Mouse (Mus musculus): Measurements from ENCODE around the gene Fbxo39. TPM values are rescaled to one million over a fixed set of nuclear protein-coding genes. Genes with fewer than 3 reads are reported as not detected.

The Fbxo39 gene
- polyA plus RNA-seq, 2 experiments: not detected

DNA sequence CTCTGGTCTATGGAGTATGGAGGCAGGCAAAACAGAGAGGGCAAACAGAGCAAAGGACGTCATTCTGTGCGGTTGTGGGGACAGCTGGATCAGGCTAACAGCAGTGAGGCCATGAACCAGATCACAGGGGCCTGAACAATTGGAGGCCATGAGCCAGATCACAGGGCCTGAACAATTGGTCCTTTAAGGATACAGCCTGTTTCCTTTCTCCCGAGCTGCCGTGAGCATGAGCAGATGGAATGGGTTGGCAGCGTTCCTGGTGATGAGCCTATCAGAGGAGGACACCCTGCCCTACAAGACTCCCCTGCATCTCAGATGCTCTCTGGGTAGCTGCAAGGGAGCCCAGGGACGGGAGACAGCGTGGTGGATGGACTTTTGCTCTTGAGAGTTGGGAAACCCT, 12.0 kb upstream of the Fbxo39 start:
- Histone ChIP-seq H3K4me3 (replicated peaks; ENCODE audit: low read length) (no peak overlapping the region), H3K9ac (ENCODE audit: low read depth, low read length, severe bottlenecking) (no peak overlapping the region), H3K27me3 (ENCODE audit: control insufficient read depth, insufficient read depth, low read length) (no peaks in the 10 kb centered on the region), H3K36me3 (ENCODE audit: control insufficient read depth, insufficient read depth, low read length) (no peaks in the 10 kb centered on the region), H3K9me3 (ENCODE audit: control insufficient read depth, low read length) (no peaks in the 10 kb centered on the region), H3K27ac (replicated peaks; ENCODE audit: low read depth, low read length) (no peak overlapping the region), H3K4me2 (replicated peaks; ENCODE audit: low read depth, low read length, severe bottlenecking) (no peak overlapping the region), H3K4me1 (ENCODE audit: control insufficient read depth, insufficient read depth, low read length) (no peaks in the 10 kb centered on the region)
- TF ChIP-seq POLR2A (IDR thresholded peaks at IDR 0.05; ENCODE audit: borderline replicate concordance, extremely low read depth, insufficient read depth, insufficient read length): no peak
- no peak for ATAC-seq (ENCODE audit: low FRiP score, low read depth)
- WGBS: 81% methylated on average over 7 of the region's 7 CpGs
- no peak for DNase-seq (ENCODE audit: low spot score)

DNA sequence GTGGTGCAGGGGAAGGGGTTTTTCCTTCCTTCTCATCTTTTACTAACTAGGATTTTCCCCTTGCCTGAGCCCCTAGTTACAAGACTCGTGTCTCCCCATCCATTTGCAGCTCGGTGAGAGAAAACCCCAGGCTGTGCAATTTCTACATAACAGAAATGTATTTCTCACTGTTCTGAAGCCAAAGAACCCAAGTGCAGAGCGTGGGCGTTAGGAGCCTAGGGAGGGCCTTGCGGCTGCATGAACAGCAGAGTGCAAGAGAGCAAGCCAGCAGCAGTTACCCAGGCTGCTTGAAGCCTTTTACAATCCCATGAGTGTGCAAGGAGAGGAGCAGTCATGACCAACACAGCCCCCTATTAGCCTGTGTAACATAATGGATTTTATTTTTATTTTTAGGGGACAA, 6.8 kb upstream of the Fbxo39 start:
- 83% methylated on average over 5 of the region's 5 CpGs for WGBS
- no peak overlapping the region for H3K4me3 ChIP-seq (replicated peaks; ENCODE audit: low read length)
- no peaks in the 10 kb centered on the region for H3K27me3 ChIP-seq (ENCODE audit: control insufficient read depth, insufficient read depth, low read length)
- ATAC-seq (ENCODE audit: low FRiP score, low read depth) (no peak), DNase-seq (ENCODE audit: low spot score) (no peak)
- H3K4me2 ChIP-seq (replicated peaks; ENCODE audit: low read depth, low read length, severe bottlenecking): no peak overlapping the region
- no peak for TF ChIP-seq POLR2A (IDR thresholded peaks at IDR 0.05; ENCODE audit: borderline replicate concordance, extremely low read depth, insufficient read depth, insufficient read length)
- H3K9ac ChIP-seq (ENCODE audit: low read depth, low read length, severe bottlenecking): no peak overlapping the region
- no peaks in the 10 kb centered on the region for H3K4me1 ChIP-seq (ENCODE audit: control insufficient read depth, insufficient read depth, low read length)
- no peak overlapping the region for H3K27ac ChIP-seq (replicated peaks; ENCODE audit: low read depth, low read length)
- H3K9me3 ChIP-seq (ENCODE audit: control insufficient read depth, low read length): no peaks in the 10 kb centered on the region
- H3K36me3 ChIP-seq (ENCODE audit: control insufficient read depth, insufficient read depth, low read length): no peaks in the 10 kb centered on the region

DNA sequence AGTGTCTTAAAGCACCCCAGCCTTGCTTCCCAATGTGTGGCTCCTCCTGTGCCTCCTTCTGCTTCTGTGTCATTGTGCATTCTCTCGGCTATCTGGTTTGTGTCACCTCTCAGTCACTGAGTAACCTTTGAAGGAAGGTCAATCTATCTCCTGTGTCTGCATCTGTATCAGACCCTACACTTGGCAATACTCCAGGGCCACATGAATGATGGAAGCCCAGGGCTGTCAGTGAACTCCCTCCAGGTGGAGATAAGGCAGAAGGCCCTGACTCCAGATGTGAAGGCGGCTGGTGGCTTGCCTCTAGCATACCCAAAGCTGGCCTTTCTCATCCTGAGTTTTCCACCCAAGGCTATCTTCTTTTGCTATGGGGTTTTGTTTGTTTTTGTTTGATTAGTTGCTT, 5.3 kb upstream of the Fbxo39 start:
- no peak overlapping the region for H3K27ac ChIP-seq (replicated peaks; ENCODE audit: low read depth, low read length)
- no peak for TF ChIP-seq POLR2A (IDR thresholded peaks at IDR 0.05; ENCODE audit: borderline replicate concordance, extremely low read depth, insufficient read depth, insufficient read length)
- H3K9ac ChIP-seq (ENCODE audit: low read depth, low read length, severe bottlenecking): no peak overlapping the region
- no peaks in the 10 kb centered on the region for H3K9me3 ChIP-seq (ENCODE audit: control insufficient read depth, low read length)
- H3K4me3 ChIP-seq (replicated peaks; ENCODE audit: low read length): no peak overlapping the region
- no peak for DNase-seq (ENCODE audit: low spot score)
- no peak overlapping the region for H3K4me2 ChIP-seq (replicated peaks; ENCODE audit: low read depth, low read length, severe bottlenecking)
- no peaks in the 10 kb centered on the region for H3K36me3 ChIP-seq (ENCODE audit: control insufficient read depth, insufficient read depth, low read length)
- 37% methylated on average over 2 of the region's 2 CpGs for WGBS
- H3K4me1 ChIP-seq (ENCODE audit: control insufficient read depth, insufficient read depth, low read length): no peaks in the 10 kb centered on the region
- no peak for ATAC-seq (ENCODE audit: low FRiP score, low read depth)
- peaks cover 9% of the 10 kb centered on the region for H3K27me3 ChIP-seq (ENCODE audit: control insufficient read depth, insufficient read depth, low read length)

DNA sequence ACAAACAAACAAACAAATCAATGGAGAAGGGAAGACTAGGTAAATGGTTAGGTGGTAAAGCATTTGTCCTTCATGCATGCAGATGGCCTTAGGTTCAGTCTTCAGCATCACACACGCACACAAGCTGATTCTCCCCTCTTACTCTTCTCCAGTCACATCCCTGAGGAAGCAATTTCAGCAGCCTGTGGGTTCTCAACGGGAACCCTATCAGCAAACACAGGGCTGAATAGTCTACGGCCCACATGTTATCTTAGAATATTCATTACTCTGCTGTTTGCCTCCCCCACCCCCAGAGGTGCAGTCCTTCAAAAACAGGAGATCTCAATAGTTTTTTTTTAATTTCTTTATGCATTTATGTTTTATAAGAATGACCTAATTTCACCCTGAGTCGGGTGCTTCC, 3.8 kb upstream of the Fbxo39 start:
- H3K9ac ChIP-seq (ENCODE audit: low read depth, low read length, severe bottlenecking): no peak overlapping the region
- ATAC-seq (ENCODE audit: low FRiP score, low read depth) (no peak), DNase-seq (ENCODE audit: low spot score) (no peak)
- 90% methylated on average over 4 of the region's 4 CpGs for WGBS
- no peak for TF ChIP-seq POLR2A (IDR thresholded peaks at IDR 0.05; ENCODE audit: borderline replicate concordance, extremely low read depth, insufficient read depth, insufficient read length)
- H3K4me2 ChIP-seq (replicated peaks; ENCODE audit: low read depth, low read length, severe bottlenecking): no peak overlapping the region
- H3K27ac ChIP-seq (replicated peaks; ENCODE audit: low read depth, low read length): no peak overlapping the region
- H3K4me3 ChIP-seq (replicated peaks; ENCODE audit: low read length): no peak overlapping the region
- no peaks in the 10 kb centered on the region for H3K4me1 ChIP-seq (ENCODE audit: control insufficient read depth, insufficient read depth, low read length)
- no peaks in the 10 kb centered on the region for H3K9me3 ChIP-seq (ENCODE audit: control insufficient read depth, low read length)
- no peaks in the 10 kb centered on the region for H3K36me3 ChIP-seq (ENCODE audit: control insufficient read depth, insufficient read depth, low read length)
- H3K27me3 ChIP-seq (ENCODE audit: control insufficient read depth, insufficient read depth, low read length): peaks cover 24% of the 10 kb centered on the region

DNA sequence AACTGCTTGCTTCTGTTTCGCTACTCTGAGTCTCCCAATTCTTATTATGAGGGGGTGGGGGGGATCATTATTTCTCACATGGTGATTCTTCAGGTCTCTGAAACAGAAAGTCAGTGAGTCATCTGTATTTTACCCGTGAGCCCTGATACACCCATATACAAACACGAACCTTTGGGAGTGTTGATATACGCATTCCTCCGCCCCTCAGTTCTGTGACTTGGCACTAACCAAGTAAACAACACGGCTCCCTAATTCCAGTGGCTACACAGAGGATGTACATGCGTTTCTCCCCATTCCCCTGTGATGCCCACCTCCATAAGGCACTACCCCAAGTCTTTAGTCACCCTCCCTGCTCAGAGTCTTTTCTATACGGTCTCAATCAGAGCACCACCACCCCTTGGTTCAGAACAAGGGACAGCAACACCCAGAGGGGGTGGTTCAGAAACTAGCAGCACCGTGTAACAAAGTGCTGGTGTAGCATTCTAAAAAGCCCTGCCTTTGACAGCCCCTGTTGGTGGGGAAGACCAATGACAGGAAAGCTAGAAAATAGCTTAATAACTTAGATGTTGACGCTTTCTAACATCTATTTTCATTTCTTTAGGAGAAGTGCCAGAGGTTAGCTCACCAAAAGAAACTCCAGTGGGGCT, 2.8 kb upstream of the Fbxo39 start:
- H3K27me3 ChIP-seq (ENCODE audit: control insufficient read depth, insufficient read depth, low read length): peaks cover 26% of the 10 kb centered on the region
- no peaks in the 10 kb centered on the region for H3K9me3 ChIP-seq (ENCODE audit: control insufficient read depth, low read length)
- WGBS: 85% methylated on average over 10 of the region's 10 CpGs
- H3K9ac ChIP-seq (ENCODE audit: low read depth, low read length, severe bottlenecking): no peak overlapping the region
- no peaks in the 10 kb centered on the region for H3K4me1 ChIP-seq (ENCODE audit: control insufficient read depth, insufficient read depth, low read length)
- H3K4me2 ChIP-seq (replicated peaks; ENCODE audit: low read depth, low read length, severe bottlenecking): no peak overlapping the region
- H3K27ac ChIP-seq (replicated peaks; ENCODE audit: low read depth, low read length): no peak overlapping the region
- H3K36me3 ChIP-seq (ENCODE audit: control insufficient read depth, insufficient read depth, low read length): no peaks in the 10 kb centered on the region
- ATAC-seq (ENCODE audit: low FRiP score, low read depth): no peak
- no peak for TF ChIP-seq POLR2A (IDR thresholded peaks at IDR 0.05; ENCODE audit: borderline replicate concordance, extremely low read depth, insufficient read depth, insufficient read length)
- H3K4me3 ChIP-seq (replicated peaks; ENCODE audit: low read length): no peak overlapping the region
- no peak for DNase-seq (ENCODE audit: low spot score)

DNA sequence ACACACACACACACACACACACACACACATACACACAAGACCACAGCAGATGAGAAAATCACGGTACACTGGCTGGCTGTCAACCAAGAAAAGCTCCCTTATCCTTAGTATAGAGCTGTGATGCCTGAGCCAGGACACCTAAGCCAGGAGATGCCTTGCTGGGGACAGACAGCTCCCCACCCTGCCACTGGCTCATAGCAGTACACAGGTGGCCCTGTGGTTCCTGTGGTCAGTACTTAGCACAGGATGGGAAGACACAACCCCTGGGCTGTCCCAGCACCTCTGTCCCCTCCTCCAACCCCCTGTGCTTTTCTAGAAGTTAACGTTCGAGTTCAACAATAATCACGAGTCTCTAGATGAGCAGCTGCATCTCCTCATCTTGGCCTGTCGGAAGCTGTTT, 3.8 kb downstream of the Fbxo39 start:
- ATAC-seq (ENCODE audit: low FRiP score, low read depth) (no peak), DNase-seq (ENCODE audit: low spot score) (no peak)
- no peak for TF ChIP-seq POLR2A (IDR thresholded peaks at IDR 0.05; ENCODE audit: borderline replicate concordance, extremely low read depth, insufficient read depth, insufficient read length)
- peaks cover 26% of the 10 kb centered on the region for H3K27me3 ChIP-seq (ENCODE audit: control insufficient read depth, insufficient read depth, low read length)
- no peaks in the 10 kb centered on the region for H3K4me1 ChIP-seq (ENCODE audit: control insufficient read depth, insufficient read depth, low read length)
- no peak overlapping the region for H3K9ac ChIP-seq (ENCODE audit: low read depth, low read length, severe bottlenecking)
- no peaks in the 10 kb centered on the region for H3K9me3 ChIP-seq (ENCODE audit: control insufficient read depth, low read length)
- no peak overlapping the region for H3K4me3 ChIP-seq (replicated peaks; ENCODE audit: low read length)
- 87% methylated on average over 5 of the region's 5 CpGs for WGBS
- no peaks in the 10 kb centered on the region for H3K36me3 ChIP-seq (ENCODE audit: control insufficient read depth, insufficient read depth, low read length)
- no peak overlapping the region for H3K27ac ChIP-seq (replicated peaks; ENCODE audit: low read depth, low read length)
- H3K4me2 ChIP-seq (replicated peaks; ENCODE audit: low read depth, low read length, severe bottlenecking): no peak overlapping the region

All from limb, embryonic 14.5 days (tissue).